Mouse (Mus musculus) MEL (cell line): ENCODE measurements around the gene Unc45b.

Source experiments
- CTCF ChIP-seq, 3 experiments: IDR thresholded peaks in 2 of 3; conservative IDR thresholded peaks in 1 of 3; 2 replicates each; pipeline ENCODE4 v1.5.1; 2011 to 2012; ENCODE audit warnings: low read length in 3 of 3, low read depth in 2 of 3, mild to moderate bottlenecking in 2 of 3, improper control_type of control experiment in 1 of 3, inconsistent platforms in 1 of 3, mixed read lengths in 1 of 3, moderate library complexity in 1 of 3; ENCODE audit not compliant: control insufficient read depth in 1 of 3, insufficient read depth in 1 of 3, poor library complexity in 1 of 3, severe bottlenecking in 1 of 3
- JUND ChIP-seq: IDR thresholded peaks from 2 replicates; pipeline ENCODE4 v1.6.1; 2011; ENCODE audit warnings: low read depth, mild to moderate bottlenecking, improper control_type of control experiment, low read length
- POLR2A ChIP-seq, 2 experiments: IDR thresholded peaks; 2 replicates each; pipeline ENCODE4 v1.6.1; 2011 to 2012; ENCODE audit warnings: low read length in 2 of 2, mild to moderate bottlenecking in 2 of 2, control low read depth in 1 of 2, improper control_type of control experiment in 1 of 2, low read depth in 1 of 2, moderate library complexity in 1 of 2; ENCODE audit not compliant: control insufficient read depth in 1 of 2, insufficient read depth in 1 of 2, poor library complexity in 1 of 2
- ZC3H11A ChIP-seq: IDR thresholded peaks from 2 replicates; pipeline ENCODE4 v1.6.1; 2012; ENCODE audit warnings: low read depth, mild to moderate bottlenecking, inconsistent platforms, low read length, improper control_type of control experiment

DNA sequence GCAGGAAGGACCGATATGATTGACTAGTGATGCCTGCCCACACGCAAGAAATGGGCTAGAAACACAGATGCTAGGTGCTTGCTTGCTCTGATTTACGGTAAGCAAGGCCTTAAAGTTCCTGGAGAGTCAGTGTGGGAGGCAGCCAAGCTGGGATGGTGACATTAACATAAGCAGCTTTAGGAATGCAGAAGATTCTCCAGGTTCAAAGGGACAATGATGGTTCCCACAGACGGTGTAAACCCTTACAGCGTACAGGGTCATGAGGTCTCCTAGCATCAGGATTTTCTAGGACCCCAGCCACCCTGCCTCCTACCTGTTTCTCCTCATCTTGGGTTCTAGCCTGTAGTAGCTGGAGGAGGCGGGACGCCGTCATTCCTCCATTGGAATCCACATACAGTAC lies 27.2 kb upstream of the Unc45b start:
- TF ChIP-seq POLR2A (IDR thresholded peaks at IDR 0.05; ENCODE audit: control insufficient read depth in 1 of 2, insufficient read depth in 1 of 2, low read depth in 1 of 2, low read length in 2 of 2, poor library complexity in 1 of 2) (no peak), JUND (no peak), CTCF (IDR thresholded peaks at IDR 0.05 in 2 of 3, conservative IDR thresholded peaks at IDR 0.05 in 1 of 3; ENCODE audit: control insufficient read depth in 1 of 3, insufficient read depth in 1 of 3, low read depth in 2 of 3, low read length in 3 of 3, poor library complexity in 1 of 3, severe bottlenecking in 1 of 3) (no peak), ZC3H11A (no peak)
